Mouse (Mus musculus) heart, postnatal 10 days (tissue): Measurements from ENCODE around the gene Cdca3. TPM values are rescaled to one million over a fixed set of nuclear protein-coding genes. Genes with fewer than 3 reads are reported as not detected.
"Not testable (repeated sequence)": the region's sequence is repeated elsewhere in the genome, so short reads cannot be mapped to it uniquely, and the experiment has no call there.

Experiments
- DNase-seq, 2 experiments: peaks; one replicate each; pipeline ENCODE4 v3.0.0; 2021
- intact Hi-C: fragments of 180-260 bp; cut with DNase I; formaldehyde crosslinking; loops from one replicate; pipeline ENCODE4 v1.15.1; 2025
- total RNA-seq, 2 experiments: library from RNA; stranded (reverse); gene quantifications; 2 replicates each; pipeline ENCODE4 v1.2.3; 2021

Cdca3 gene
- total RNA-seq, 2 experiments from 2014 or later, result 19.1 to 23.2 TPM

DNA sequence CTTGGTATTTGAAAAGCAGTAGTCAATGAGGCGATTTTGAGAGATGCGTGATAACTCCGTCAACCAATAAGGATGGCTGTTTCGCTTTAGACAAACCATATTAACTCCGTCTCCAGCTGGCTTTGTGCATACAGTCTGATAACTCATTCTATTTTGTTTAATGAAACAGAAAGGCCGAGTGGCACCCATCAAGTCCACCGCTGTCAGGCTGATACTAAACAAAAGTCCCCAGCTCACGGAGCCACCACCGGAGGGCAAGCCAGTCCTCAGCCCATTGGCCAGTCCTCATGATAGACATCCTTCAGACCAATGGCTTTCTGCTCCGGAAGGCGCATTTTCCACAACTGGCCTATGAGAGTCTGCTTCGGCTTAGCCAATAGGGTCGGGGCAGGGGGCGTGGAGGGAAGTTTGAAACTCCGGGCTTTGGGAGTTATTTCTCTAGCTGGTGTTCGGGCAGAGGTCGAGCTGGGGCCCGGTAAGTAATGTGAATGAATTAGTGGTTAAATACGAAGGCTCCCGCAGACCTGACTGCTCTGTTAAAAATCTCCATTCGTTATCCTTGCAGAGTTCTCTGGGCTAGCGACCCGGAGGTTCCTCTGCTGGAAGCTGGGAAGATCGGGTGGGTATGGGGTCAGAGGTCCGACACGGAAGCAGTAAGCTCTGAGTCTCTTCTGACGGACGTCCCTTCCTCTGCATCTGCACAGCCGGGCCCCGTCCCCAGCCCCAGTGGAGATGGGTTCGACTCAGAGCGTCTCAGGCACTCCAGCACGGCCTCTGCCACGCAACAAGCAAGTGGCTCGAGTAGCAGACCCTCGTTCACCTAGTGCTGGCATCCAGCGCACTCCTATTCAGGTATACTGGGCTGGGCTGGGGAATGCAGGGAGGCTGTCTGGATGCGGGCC, 703 bp downstream of the Cdca3 start:
- intact Hi-C loops, result no loop called here
- DNase-seq, result peak; percentile 96 to 97

DNA sequence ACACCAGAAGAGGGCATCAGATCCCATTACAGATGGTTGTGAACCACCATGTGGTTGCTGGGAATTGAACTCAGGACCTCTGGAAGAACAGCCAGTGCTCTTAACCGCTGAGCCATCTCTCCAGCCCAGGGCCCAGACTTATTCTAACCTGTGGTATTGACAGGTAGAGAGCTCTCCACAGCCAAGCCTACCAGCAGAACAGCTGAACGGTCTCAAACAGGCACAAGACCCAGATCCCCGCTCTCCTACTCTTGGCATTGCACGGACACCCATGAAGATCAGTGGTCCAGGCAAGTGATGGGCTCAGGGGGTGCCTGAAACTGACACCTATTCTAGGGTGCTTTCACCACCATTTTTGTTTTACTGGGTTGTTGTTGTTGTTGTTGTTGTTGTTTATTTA, 1.9 kb downstream of the Cdca3 start:
- DNase-seq, intact Hi-C loops: not testable (repeated sequence)

DNA sequence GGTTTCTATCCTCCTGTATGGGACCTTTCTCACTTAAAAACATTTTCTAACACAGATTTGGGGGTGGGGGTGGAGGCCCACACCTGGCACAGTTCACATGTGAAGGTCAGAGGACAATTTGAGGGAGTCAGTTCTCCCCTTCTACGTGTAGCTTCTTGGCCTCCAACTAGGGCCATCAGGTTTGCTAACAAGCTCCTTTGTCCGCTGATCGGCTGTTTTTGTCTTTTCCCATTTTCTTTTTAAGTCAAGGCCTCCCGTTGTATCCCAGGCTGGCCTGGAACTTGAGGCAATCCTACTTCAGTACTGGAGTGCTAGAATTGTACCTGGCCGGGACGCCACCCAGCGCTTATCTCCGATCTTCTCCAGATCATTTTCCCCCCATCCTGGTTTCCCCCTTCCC, 2.3 kb downstream of the Cdca3 start:
- intact Hi-C loops, result no loop called here
- DNase-seq, result no peak

DNA sequence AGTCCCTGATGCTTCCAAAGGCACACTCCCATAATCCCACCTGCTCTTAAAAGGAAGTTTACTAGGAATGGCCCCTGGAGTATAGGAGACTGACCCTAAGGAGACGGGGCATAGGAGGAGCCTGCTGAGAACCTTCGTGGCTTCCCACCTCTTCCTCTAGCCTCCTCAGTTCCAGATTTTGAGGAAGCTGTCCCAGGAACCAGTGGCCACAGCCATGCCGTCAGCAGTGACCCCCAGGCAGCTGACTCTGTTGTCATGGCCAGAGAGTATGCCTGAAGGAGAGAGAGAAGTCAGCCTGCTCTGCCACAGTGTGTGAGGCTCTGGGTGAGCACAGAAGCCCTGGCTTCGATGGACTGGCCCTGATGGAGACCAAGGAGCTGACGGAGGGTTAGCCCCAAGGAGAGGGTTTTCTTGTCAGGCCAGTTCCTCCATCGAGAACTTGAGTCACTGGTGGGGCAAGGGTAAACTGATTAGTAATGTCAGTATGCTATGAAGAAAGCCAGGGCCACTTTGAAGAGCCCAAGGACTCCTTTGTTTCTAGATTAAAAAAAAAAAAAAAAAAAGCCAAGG, 5.2 kb downstream of the Cdca3 start:
- intact Hi-C loops, result no loop called here

DNA sequence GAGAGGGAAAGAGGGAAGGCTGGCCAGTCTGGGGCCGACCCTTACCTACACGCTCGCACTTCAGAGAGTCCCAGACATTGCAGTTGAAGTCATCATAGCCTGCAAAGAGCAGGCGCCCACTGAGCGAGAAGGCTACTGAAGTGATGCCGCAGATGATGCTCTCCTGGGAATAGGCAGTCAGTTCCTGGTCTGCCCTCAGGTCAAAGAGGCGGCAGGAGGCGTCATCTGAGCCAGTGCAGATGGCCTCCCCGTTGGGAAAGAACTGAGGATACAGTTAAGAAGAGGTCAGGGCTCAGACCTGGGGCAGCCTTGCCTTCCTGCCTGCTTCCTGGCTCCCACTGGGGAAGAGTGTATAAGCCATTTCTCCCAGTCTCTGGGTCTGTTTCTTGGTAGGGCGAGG, 6.2 kb downstream of the Cdca3 start:
- intact Hi-C loops, result no loop called here
- DNase-seq, result no peak

More for the DNA sequence above, 5.2 kb downstream of the Cdca3 start:
- DNase-seq, result no peak

DNA sequence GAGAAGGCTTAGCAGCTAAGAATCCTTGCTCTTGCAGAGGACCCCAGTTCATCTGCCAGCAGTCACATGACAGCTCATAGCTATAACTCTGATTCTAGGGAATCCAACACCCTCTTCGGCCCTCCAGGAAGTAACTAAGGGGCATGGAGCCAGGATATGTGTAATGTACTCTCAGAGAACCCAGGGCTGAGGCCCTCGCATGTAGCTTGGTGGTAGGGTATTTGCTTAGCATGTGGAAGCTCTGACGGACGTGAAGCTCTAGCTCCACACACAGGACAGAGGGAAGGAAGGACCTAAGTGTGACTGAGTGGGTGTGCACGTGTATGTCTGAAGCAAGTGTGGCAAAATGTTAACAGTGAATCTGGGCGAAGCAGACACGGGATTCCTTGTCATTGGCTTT, 7.1 kb downstream of the Cdca3 start:
- intact Hi-C loops, result no loop called here
- DNase-seq, result no peak

DNA sequence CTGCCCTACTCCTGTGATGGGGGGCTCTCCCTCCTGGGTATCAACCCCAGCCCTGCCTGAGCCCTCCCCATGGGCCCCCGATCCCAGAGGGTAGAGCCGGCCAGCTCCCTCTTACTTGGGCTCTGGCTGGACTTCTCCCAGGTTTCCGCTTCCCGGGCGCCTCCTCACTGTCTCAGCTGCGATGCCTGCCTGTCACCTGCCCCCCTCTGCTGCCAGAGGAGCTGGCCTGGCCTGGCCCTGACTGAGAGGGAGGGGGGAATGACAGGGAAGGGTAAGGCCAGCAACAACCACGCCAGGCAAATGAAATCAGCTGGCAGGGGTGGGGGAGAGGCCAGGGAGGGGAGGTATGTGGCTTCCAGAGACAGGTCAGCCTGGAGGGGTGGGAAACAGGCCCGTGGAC, 10.5 kb downstream of the Cdca3 start:
- intact Hi-C loops, result no loop called here
- DNase-seq, result peak; percentile 62 to 63

DNA sequence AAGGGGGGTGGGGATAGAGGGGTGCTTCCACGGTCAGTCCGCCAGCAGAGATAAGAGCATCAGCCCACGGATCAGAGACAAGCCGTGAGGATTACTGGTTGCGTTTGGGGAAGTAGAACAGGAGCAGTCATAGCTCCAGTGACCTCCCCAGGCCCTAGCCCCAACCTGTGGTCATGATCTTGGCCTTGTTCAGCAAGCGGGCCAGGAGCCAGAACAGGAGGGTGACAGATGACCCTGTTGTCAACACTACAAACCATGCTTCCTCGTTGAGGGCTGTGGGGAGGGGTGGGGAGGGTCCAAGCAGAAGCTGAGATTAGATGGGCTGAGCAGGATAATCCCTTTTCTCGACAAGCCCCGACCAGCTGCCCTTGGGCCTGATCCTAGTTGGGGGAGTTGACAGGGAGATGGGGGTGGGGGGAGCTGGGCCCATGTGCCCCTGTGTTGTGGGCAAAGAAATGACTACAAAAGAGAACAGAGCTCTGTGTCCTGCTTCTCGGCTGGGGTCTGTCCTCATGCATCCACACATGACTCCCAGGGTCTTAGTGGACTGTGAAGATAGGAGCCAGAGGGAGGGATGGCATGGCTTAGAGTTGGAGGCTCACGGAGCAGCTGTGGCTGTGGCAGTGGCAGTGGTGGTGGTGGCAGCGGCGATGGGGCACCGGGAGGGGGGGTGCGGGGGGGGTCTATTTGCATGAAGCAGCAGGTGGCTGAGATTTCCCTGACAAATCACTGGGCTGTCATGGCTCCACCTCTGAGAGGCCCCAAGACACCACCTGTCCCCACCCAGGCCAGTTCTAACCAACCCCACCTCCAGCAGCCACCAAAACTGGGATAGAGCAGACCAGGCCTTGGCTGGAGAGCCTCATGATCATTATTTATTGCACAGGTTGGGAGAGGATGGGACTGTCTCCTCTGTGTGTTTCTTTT, 11.2 kb downstream of the Cdca3 start, which contains the start of gene Gnb3:
Gene Gnb3 (minus strand): TSS at position 35 of the 927 bp plus-strand sequence.
- intact Hi-C loops, result no loop called here
- peak; percentile 52 to 65 for DNase-seq

DNA sequence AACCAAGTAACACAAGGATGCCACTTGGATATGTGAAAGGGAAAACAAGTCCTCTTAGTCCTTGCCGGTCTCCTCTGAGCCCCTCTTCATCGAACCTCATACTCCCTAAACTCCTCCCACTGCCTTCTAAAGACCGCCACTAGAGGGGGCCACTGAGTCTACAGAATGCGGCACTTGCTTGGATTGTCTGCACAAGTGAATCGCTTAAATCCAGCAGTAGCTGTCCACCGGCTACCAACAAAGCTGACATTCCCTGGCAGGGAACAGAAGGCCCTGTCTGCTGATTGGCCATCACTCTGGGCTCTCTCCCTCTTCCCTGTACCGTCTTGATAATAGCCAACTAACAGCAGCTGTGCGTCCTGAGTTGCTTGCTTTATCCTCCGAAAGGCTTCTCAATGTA, 18.0 kb downstream of the Cdca3 start:
- intact Hi-C loops, result loop anchor here (1.0 kb wide), 1 partner anchor 235 kb away; no protein-coding TSS in a partner anchor
- peak; percentile 94 to 97 for DNase-seq

DNA sequence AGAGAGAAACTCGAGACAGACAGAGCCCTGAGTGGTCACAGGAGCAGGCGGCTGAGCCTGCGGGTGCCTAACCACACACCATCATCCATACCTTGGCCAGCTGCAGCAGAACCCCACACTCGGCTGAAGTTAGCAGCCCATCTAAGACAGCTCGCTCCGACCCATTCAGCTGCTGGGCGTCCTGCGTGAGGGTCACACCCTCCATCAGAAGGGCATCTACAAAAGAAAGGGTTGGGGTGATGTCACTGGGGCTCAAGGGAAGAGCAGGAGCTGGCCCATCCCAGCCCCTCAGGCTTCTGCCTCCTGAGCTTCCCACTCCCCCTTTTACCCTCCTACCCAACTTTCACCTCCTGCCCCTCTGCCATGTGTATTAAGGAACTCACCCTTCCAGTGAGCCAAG, 21.2 kb downstream of the Cdca3 start:
- DNase-seq, result no peak
- intact Hi-C loops, result no loop called here

DNA sequence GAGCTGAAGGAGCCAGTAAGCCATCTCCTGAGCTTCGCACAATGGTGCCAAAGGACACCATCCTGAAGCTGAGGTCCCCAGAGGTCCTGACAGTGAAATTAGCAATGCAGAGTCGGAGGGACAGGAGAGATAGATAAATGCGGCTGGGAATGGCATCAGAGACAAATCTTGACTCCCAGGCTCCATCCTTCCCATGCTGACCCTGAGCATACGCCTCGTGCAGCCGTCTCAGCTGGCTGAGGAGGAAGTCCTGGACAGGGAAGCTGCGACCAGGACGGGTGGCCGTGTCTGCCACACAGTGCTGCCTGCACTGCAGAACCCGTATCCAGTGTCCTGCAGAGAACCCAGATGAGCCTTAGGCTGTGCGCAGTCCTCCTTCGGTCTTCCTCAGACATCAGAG, 25.3 kb downstream of the Cdca3 start:
- intact Hi-C loops, result loop anchor here (5.0 kb wide), 1 partner anchor 63 kb away; no protein-coding TSS in a partner anchor
- DNase-seq, result no peak

DNA sequence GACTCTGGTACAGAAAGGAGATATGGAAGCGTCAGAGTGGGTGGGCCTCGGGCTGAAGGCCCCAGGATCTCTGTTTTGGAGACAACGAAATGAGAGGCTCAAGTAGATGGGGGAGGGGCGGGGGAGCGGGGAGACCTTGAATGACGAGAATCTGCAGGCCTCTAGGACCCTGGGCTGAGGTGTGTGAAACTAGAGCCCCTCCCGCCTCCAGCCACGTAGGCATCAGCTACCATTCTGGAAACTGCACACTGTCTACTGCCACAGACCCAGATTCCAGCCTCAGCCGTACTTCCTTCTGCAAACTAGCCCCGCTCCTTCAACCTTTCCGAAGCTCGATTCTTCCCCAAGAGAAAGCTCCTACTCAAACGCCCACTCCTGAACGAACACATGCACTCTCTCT, 27.0 kb downstream of the Cdca3 start:
- intact Hi-C loops, result loop anchor here (5.0 kb wide), 1 partner anchor 61 kb away; no protein-coding TSS in a partner anchor
- no peak for DNase-seq

DNA sequence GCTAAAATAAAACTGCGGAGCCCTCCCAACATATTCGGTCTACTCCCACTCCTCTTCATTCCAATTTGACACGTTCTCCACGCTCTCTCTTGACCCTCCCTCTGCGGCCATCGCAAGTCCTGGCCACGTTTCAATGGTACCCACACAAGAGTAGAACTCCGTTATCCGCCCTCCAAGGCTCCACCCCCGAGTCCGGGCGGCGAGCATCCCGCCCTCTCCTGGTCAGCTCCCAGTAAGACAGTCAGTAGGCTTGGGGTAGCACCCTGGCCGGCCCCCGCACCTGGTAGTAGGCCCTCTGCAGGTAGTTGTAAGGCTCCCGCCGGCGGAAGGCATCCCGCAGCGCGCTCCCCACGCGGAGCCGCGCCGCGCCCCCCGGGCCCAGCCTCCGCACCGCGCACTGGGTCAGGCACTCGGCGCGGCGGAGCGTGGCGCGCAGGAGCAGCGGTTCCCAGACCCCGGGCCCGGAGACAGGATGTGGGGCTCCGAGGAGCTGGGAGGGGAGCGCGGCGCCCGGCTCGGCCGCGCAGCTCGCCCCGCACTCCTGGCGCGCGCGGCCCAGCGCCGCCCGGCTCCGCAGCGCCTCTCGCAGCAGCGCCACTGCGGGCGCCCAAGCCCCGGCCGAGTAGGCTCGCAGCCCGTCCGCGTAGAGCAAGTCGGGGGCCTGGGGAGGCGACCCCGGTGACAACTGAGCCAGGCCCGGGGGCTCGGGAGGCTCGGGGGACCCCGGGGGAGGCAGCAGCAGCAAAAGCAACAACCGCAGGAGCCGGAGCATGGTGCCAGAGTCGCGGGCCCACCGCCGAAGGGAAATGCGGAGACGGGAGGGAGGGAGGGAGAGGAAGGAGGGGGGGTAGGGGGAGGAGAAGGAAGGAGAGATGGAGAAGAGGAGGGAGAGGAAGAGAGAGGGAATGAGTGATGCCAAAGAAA, 27.8 kb downstream of the Cdca3 start, which contains the start of gene P3h3:
Gene P3h3 (minus strand): TSS at position 837 of the 924 bp plus-strand sequence.
- intact Hi-C loops, result loop anchor here (1.0 to 5.0 kb wide), 2 partner anchors 60 to 73 kb away; no protein-coding TSS in a partner anchor
- DNase-seq, result peak; percentile 87 to 88

DNA sequence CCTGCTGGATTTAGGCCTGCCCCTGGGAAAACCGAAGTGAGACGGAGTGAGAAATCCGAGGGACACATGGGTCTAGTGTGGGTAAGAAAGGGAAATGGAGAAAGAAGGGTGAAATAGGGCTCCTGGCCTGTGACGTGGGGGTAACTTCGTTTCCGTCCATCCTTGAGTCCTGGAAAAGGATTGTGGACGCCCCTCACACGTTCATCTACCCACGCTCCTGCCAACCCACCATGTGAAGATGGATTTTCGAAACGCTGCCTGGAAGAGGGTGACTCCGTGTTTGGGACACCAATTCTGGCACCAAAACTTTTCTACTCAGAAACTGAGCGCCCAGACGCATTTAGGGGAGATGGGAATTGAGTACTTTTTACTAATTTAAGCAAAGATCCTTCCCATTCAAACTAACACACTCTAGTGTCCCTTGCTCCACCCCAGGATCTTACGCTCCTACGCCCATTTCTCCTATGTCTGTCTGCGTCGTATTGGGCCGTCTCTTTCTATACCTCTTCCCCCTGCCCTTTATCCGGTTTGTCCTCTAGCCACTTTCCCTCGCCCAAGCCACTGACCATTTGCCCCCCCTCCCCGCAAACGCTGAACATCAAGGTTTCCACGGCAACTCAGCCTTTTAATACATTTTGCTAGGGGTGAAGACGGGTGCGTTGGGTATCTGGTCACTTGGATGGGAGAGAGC, 28.6 kb downstream of the Cdca3 start:
- no peak for DNase-seq
- intact Hi-C loops, result loop anchor here (1.0 to 5.0 kb wide), 3 partner anchors 47 to 72 kb away; no protein-coding TSS in a partner anchor

DNA sequence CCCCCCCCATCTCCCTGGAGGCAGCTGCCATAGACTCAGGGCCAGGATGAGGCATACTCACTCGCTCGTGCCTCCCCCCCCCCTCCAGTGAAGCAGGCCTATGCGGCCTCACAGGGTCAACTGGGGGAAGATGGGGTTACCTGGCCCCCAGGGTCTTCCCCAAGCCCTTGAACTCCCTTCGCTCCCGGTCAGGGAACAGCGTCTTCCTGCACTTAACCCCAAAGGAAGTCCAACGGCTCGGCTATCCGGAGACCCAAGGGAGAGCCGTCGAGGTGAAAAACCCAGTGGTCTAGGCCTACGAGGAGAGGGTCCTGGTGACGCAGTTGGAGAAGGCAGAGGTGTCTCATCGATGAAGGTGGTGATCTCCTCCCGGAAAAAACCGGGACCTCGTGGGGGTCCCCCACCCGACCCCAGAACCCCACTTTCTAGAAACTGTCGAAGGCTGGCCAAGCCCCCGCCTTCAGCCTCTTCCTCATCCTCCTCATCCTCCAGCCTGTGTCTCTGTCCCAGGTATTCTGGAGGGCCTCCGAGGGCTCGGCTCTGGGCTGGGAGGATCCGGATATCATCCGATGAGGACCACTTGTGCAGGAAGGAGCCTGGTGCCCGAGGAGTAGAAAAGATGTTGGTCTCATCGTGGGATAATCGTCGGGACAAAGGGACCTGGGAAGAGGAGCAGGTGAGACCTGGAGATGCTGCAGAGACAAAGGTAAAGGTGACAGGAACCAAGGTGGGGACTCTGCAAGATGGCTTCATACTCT, 29.4 kb downstream of the Cdca3 start:
- DNase-seq, result no peak
- intact Hi-C loops, result loop anchor here (2.0 to 5.0 kb wide), 2 partner anchors 46 to 59 kb away; no protein-coding TSS in a partner anchor

DNA sequence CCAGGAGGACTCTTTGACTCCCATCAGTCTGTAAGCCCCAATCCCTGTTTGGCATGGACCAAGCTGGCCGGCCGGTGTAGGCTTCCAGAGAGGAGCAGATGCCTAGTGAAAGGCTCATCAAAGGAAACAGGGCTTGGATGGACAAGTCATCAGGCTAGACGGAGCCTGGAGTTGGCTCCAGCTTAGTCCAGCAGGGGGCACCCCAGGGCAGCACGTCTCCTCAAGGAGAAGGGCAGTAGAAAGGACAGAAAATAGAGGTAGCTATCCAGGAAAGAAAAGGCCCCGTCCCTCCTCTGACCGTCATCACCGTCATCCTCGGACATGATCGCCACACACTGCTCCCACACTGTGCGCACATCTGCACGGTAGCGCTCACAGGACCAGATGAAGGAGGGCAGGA, 30.4 kb downstream of the Cdca3 start:
- peak; percentile 91 to 95 for DNase-seq
- intact Hi-C loops, result loop anchor here (2.0 to 5.0 kb wide), 2 partner anchors 45 to 58 kb away; no protein-coding TSS in a partner anchor

DNA sequence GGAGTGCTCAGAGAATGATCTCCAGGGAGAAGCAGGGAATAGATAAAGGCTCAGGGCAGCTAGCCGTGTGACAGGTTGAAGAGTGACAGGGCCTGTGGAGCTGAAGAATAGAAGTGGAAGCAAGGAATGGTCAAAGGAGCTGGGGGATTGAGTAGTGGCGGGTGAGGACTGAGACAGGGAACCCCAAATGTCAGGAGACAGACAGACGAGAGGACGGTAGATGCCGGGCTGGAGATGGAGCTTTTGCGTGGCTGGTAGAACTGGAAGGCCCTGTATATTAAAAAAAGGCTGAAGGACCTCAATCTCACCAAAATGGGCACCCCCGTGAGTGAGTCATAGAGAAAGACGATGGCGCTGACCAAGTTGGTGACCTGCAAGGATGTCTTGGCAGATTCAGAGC, 31.2 kb downstream of the Cdca3 start:
- no peak for DNase-seq
- intact Hi-C loops, result no loop called here

DNA sequence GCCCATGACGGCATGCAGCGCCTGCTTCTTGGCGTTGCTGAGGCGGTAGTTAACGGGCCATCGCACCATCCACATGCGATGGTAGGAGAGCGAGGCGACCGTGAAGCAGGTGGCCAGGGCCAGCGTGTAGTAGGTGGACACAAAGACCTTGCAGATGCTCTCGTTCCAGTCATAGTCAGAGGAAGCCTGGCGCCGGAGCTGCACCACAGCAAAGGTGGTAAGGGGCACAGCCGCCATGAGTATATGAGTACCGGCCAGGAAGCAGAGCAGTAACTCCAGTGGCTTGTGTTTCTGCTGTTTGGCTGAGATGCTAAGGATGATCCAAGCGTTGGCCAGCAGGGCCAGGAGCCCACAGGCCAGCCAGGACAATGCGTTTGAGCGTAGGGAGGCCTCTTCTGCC, 31.9 kb downstream of the Cdca3 start:
- intact Hi-C loops, result no loop called here

More for the DNA sequence above, 31.9 kb downstream of the Cdca3 start:
- no peak for DNase-seq
